Comparison of ENCODE assay signal across 7 mouse cellular contexts in genomic region chr11:104469371-104469835, GRCm38 (mm10). TPM values are rescaled to one million over a fixed set of nuclear protein-coding genes. Genes with fewer than 3 reads are reported as not detected.
DNase-seq lines count a peak whose midpoint lies in the region; ATAC-seq lines count a peak whose summit lies in the region.

No protein-coding gene starts in this region.

- no peaks in the 10 kb centered on the region for H3K27me3 ChIP-seq in embryonic facial prominence, embryonic 12.5 days
- no peaks in the 10 kb centered on the region for H3K27me3 ChIP-seq in limb, embryonic 11.5 days (ENCODE audit: control insufficient read depth, insufficient read depth, low read length)
- no peaks in the 10 kb centered on the region for H3K27me3 ChIP-seq in midbrain, embryonic 14.5 days (ENCODE audit: control insufficient read depth, insufficient read depth, low read length)

- peak overlapping the region; percentile 98 for H3K4me3 ChIP-seq in embryonic facial prominence, embryonic 12.5 days
- H3K4me3 ChIP-seq in limb, embryonic 11.5 days (ENCODE audit: low read depth, low read length): peak overlapping the region; percentile 92
- H3K4me3 ChIP-seq in midbrain, embryonic 14.5 days (replicated peaks; ENCODE audit: low read depth, low read length): peak overlapping the region; percentile 92

- peak overlapping the region; percentile 58 for H3K27ac ChIP-seq in embryonic facial prominence, embryonic 12.5 days
- peak overlapping the region; percentile 42; the same call in 1 of the 2 replicates for H3K27ac ChIP-seq in limb, embryonic 11.5 days (replicated peaks; ENCODE audit: low read depth, low read length)
- peak overlapping the region; percentile 74 for H3K27ac ChIP-seq in midbrain, embryonic 14.5 days (replicated peaks; ENCODE audit: low read depth, low read length)

- peak; percentile 99 for ATAC-seq in embryonic facial prominence, embryonic 12.5 days (ENCODE audit: insufficient number of reproducible peaks, insufficient read depth, low FRiP score, low TSS enrichment)
- peak; percentile 100 for ATAC-seq in limb, embryonic 11.5 days (ENCODE audit: insufficient number of reproducible peaks, low FRiP score, low TSS enrichment, low read depth)
- ATAC-seq in midbrain, embryonic 14.5 days (ENCODE audit: low FRiP score, low TSS enrichment): peak; percentile 100

- under 1% methylated on average over 19 of the region's 19 CpGs for WGBS in embryonic facial prominence, embryonic 12.5 days
- 3% methylated on average over 18 of the region's 19 CpGs for WGBS in limb, embryonic 11.5 days
- 2% methylated on average over 19 of the region's 19 CpGs for WGBS in midbrain, embryonic 14.5 days

- peak overlapping the region; percentile 65 for H3K4me2 ChIP-seq in embryonic facial prominence, embryonic 12.5 days (replicated peaks)
- H3K4me2 ChIP-seq in limb, embryonic 11.5 days (ENCODE audit: low read depth, severe bottlenecking): peak overlapping the region; percentile 65
- peak overlapping the region; percentile 61 for H3K4me2 ChIP-seq in midbrain, embryonic 14.5 days (ENCODE audit: low read length)

- peak overlapping the region; percentile 96 for H3K9ac ChIP-seq in embryonic facial prominence, embryonic 12.5 days
- peak overlapping the region; percentile 95 for H3K9ac ChIP-seq in limb, embryonic 11.5 days (ENCODE audit: low read length)
- peak overlapping the region; percentile 97 for H3K9ac ChIP-seq in midbrain, embryonic 14.5 days (replicated peaks; ENCODE audit: low read length)

- no peaks in the 10 kb centered on the region; the same call in 1 of the 2 replicates for H3K36me3 ChIP-seq in embryonic facial prominence, embryonic 12.5 days
- no peaks in the 10 kb centered on the region; the same call in 1 of the 2 replicates for H3K36me3 ChIP-seq in limb, embryonic 11.5 days (ENCODE audit: control insufficient read depth, insufficient read depth, low read length)
- H3K36me3 ChIP-seq in midbrain, embryonic 14.5 days (ENCODE audit: control insufficient read depth, insufficient read depth, low read length): 0 out of 2 replicates have a peak, but pooled peaks cover 4% of the 10 kb centered on the region

- peak; percentile 93 for DNase-seq in adrenal gland, postnatal 25 days
- peak; percentile 100 for DNase-seq in heart, adult 11 months
- peak; percentile 90 for DNase-seq in kidney, adult 18-20 months
- DNase-seq in limb, embryonic 11.5 days (ENCODE audit: low spot score): peak; percentile 93
- DNase-seq in midbrain, embryonic 14.5 days: peak; percentile 96
- DNase-seq in spleen, adult 18-20 months: peak; percentile 83 to 84

- peaks cover 10% of the 10 kb centered on the region for H3K4me1 ChIP-seq in embryonic facial prominence, embryonic 12.5 days
- H3K4me1 ChIP-seq in limb, embryonic 11.5 days (ENCODE audit: control insufficient read depth, insufficient read depth, low read length): no peaks in the 10 kb centered on the region
- H3K4me1 ChIP-seq in midbrain, embryonic 14.5 days (ENCODE audit: control insufficient read depth, insufficient read depth, low read length): peaks cover 17% of the 10 kb centered on the region

- H3K9me3 ChIP-seq in embryonic facial prominence, embryonic 12.5 days: no peaks in the 10 kb centered on the region
- no peaks in the 10 kb centered on the region for H3K9me3 ChIP-seq in limb, embryonic 11.5 days (ENCODE audit: control insufficient read depth, low read length)
- no peaks in the 10 kb centered on the region for H3K9me3 ChIP-seq in midbrain, embryonic 14.5 days (ENCODE audit: control insufficient read depth, low read length)

RNA-seq across cellular contexts. Expression of gene Kansl1, which starts 0.7 kb away (rescaled TPM):
- total RNA-seq in adrenal gland, postnatal 25 days (2021): 56.5 and 62.6 TPM in 2 replicates
- 29.7 and 33.3 TPM in 2 replicates for polyA plus RNA-seq in embryonic facial prominence, embryonic 12.5 days (2016; fragmentation: Nextera tagmentation; extraction: Ambion mirVana)
- polyA plus RNA-seq in limb, embryonic 11.5 days (2014; fragmentation: Nextera tagmentation; extraction: Ambion mirVana): 33.6 and 38.8 TPM in 2 replicates
- polyA plus RNA-seq in midbrain, embryonic 14.5 days (2014; fragmentation: Nextera tagmentation; extraction: Ambion mirVana): 27.1 and 39.2 TPM in 2 replicates

Comparison
In these comparisons a context has a peak if more than half of its experiments do, and no peak if none do; other contexts are left out.
1. Peak in every context shown above with its lines: DNase-seq, ATAC-seq, H3K4me3 ChIP-seq and H3K27ac ChIP-seq.